Mouse (Mus musculus) olfactory bulb, adult 2 months (tissue): ENCODE data around the gene Magi2.

Source experiments
- CTCF ChIP-seq: fragments of 200-500 bp; IDR thresholded peaks from 2 replicates; pipeline ENCODE4 v1.5.1; 2012; ENCODE audit warnings: low read depth, mild to moderate bottlenecking, low read length, moderate library complexity; ENCODE audit not compliant: insufficient read depth
- POLR2A ChIP-seq: fragments of 200-500 bp; IDR thresholded peaks from 2 replicates; pipeline ENCODE4 v1.6.1; 2012; ENCODE audit warnings: mild to moderate bottlenecking, low read depth, low read length, moderate library complexity; ENCODE audit not compliant: insufficient read depth

GRCm38 (mm10) chr5:20643741-20644140 is 1416.9 kb downstream of the Magi2 start:
- TF ChIP-seq CTCF (no peak), POLR2A (no peak)
